Mouse (Mus musculus) G1E (cell line): ENCODE results near the gene Ankrd65.

Source experiments
- CTCF ChIP-seq: IDR thresholded peaks from 2 replicates; pipeline ENCODE4 v1.5.1; 2012; ENCODE audit warnings: low read depth, low read length, inconsistent platforms, mixed read lengths
- GATA1 ChIP-seq: IDR thresholded peaks from 2 replicates; pipeline ENCODE4 v1.6.1; 2012; ENCODE audit warnings: borderline replicate concordance, low read length, inconsistent platforms, mixed read lengths
- GATA2 ChIP-seq: IDR thresholded peaks from 2 replicates; pipeline ENCODE4 v1.6.1; 2012; ENCODE audit warnings: low read depth, low read length, inconsistent platforms, borderline replicate concordance
- POLR2AphosphoS5 ChIP-seq: IDR thresholded peaks from 2 replicates; pipeline ENCODE4 v1.6.1; 2012; ENCODE audit warnings: low read depth, low read length, inconsistent platforms; ENCODE audit not compliant: insufficient replicate concordance

DNA sequence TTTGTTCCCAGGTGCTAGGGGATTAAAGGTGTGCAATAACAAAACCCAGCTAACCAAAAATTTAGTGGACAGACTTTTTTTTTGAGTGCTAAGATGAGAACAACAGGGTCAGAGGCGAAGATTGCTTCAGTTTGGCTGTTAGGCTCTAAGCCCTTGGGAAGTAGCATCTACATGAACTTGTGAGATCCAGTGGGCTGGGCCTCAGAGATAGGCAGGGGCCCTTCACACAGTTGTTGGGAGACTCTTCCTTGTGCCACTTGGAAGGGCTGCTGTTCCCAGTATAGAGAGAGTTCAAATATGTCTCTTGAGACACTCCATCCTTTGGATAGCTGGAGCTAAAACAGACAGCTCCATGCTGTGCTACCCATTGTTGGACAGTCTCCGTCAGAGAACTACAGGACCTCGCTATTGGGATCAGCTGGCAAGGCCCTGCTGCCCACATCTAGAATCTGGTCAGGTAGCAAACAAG is at the start of gene Ankrd65:
- no peak for TF ChIP-seq GATA1
- TF ChIP-seq CTCF = no peak
- no peak for TF ChIP-seq POLR2AphosphoS5
- TF ChIP-seq GATA2 = no peak
